Mouse (Mus musculus): ENCODE measurements around the gene Cnih3. TPM values are rescaled to one million over a fixed set of nuclear protein-coding genes. Genes with fewer than 3 reads are reported as not detected.

Cnih3 gene
- total RNA-seq, 2 experiments from 2014 or later = not detected

DNA sequence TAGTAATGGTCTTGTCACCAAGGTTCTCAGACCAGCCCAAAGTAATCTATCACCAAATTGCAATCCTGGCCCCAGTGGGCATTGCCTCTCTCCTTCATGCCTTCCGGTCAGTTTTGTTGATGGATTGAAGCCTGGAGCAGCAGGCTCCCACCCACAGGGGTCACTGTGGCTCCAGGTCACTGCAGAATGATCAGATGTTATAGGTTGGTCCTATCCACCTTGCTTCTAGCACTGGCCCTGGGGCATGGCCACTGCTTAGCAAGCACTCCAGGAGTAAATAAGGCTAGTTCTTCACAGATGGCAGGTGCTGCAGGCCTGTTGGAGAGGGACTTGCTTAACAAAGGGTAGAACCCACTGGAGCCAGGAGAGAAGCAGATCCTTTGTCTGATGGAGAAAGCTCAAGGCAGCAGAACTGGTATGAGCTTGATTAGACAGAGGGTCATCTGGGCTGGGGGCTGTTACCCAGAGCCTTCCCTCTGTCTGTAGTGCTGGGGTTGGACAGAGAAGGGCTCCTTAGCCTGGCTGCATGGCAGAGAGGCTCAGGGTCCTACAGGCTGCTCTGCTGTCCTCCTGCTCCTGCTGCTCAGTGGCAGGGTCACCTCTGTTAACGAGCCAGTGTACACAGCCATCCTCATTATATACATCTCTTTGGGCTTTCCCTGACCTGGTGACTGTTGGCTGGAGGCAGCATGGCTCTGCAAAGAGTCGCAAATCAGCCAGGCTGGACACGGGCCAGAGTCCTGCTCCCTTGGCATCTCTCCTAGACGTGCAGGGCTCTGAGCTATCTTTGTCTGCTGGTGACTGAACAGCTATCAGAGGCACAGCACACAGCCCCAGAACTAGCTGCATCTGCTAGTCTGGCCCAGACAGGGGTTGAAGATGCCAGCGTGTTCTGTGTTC is 41.1 kb downstream of the Cnih3 start:
- no peak for ATAC-seq (replicated peaks; ENCODE audit: poor library complexity, severe bottlenecking)

DNA sequence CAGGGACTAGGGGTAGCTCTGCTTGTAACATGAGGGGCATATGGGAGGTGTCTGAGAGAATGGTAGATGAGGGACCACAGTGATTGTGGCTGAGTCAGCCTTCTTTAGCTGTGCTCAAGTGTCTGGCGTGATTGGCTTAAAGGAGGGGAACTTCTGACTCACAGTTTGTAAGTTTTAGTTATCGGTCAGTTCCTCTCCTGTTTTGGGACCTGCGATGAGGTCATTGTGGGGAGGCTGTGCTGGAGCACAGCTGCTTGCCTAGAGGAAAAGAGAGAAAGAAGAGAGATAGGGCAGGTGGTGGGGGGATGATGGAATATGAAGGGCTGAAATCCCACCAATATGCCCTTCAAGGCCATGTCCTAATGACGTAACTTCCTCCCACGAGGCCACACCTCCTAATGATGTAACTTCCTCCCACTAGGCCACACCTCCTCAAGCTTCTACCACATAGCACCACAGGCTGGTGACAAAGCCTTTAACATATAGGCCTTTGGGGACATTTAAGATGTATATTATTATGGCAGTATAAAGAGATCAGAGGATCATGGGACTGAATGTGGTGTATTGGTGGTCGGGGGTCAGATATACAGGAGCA is 42.9 kb downstream of the Cnih3 start:
- peak; percentile 97 for ATAC-seq (replicated peaks; ENCODE audit: poor library complexity, severe bottlenecking)

GRCm38 (mm10) chr1:181399179-181399578 is 46.8 kb downstream of the Cnih3 start:
- ATAC-seq (replicated peaks; ENCODE audit: poor library complexity, severe bottlenecking) = no peak

DNA sequence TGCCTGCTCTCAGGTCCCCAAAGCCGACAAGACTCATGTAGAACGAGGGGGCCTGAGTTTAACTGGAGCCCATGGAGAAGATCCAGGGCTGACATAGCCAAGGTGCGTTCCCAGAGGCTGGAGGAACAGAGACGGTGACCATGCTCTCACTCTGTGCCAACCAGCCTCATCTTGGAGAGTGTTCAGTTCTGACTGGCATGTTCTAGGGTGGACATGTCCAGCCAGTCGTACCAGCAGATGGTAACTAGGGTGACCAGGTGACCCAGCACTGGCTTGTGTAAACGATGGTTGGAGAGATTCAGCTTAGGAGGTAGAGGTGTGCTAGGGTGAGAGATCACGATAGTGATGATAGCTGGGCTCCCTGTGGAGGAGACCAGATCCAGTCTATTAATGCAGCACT is 50.6 kb downstream of the Cnih3 start:
- ATAC-seq (replicated peaks; ENCODE audit: poor library complexity, severe bottlenecking) = no peak

- no peak for ATAC-seq (replicated peaks; ENCODE audit: poor library complexity, severe bottlenecking)
These were observed 54.9 kb downstream of the Cnih3 start for GRCm38 (mm10) chr1:181407281-181407680.

GRCm38 (mm10) chr1:181408086-181408975 is 55.9 kb downstream of the Cnih3 start:
- ATAC-seq (replicated peaks; ENCODE audit: poor library complexity, severe bottlenecking) = peak; percentile 48

GRCm38 (mm10) chr1:181409693-181410092 is 57.3 kb downstream of the Cnih3 start:
- ATAC-seq (replicated peaks; ENCODE audit: poor library complexity, severe bottlenecking) = peak; percentile 69

GRCm38 (mm10) chr1:181410647-181411254 is 58.3 kb downstream of the Cnih3 start:
- no peak for ATAC-seq (replicated peaks; ENCODE audit: poor library complexity, severe bottlenecking)

DNA sequence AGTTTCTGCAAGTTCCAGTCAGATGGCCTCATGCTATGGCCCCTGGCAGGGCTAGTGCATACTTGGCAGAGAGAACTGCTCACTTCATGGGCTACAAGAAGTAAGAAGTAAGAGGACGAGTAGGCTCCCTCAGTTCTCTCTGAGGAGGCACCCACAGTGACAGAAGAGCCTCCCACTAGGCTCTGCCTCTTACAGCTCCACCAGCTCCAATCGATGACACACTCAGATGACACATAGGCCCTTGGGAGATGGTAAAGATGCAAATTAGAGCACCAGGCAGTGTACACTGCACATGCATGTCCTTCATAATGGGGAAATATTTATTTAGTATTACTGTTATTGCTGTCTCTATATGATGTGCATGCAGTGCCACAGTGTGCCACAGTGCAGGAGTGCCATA is 62.6 kb downstream of the Cnih3 start:
- ATAC-seq (replicated peaks; ENCODE audit: poor library complexity, severe bottlenecking) = no peak; the same call in 1 of the 2 replicates

- ATAC-seq (replicated peaks; ENCODE audit: poor library complexity, severe bottlenecking) = no peak
These were observed 64.4 kb downstream of the Cnih3 start for GRCm38 (mm10) chr1:181416841-181417240.

DNA sequence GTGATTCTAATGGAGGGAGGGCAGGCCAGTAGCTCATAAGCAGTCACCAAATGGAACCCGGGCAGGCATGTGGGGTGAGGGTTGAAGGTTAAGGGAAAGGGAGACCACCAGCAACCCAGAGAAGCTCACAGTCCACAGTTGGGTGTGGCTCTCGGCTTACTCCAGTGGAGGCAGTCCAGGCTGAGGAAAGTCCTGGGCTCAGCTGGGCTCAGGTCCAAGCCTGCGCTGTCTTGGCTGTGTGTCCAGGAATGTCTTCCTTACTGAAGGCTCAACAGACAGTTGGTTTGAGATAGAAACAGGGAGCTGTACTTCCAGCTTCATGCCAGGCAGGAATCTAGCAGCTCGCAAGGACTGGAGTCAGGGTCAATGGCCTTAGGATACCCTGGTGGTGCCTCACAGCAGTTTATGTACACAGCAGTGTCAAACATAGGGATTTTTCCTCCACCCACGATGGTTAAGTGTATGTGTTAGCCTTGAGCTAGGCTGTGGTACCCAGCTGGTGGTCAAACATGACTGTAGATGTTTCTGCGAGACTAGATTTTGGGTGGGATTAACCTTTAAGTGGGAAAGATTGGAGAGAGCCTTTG is 65.6 kb downstream of the Cnih3 start:
- no peak for ATAC-seq (replicated peaks; ENCODE audit: poor library complexity, severe bottlenecking)

DNA sequence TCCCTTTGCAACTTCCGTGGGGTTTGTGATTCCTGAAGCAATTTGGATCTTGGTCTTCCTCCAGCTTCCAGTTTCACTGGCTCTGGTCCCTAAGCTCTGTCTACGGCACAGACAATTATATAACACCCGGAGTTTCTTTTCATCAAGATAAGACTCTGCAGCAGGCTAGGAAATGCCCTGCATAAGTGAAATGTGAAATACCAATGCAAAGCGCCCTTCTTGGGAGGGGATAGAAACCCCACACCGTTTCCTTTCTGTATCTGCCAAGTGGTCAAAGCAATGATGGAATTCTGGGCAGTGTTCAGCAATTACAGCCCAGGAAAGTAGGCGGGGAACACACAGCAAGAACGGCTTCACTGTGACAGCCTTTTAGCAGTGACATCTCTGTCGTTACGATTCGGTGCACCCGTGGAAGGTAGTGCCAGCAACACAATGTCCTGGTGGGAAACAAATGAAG is 67.7 kb downstream of the Cnih3 start:
- ATAC-seq (replicated peaks; ENCODE audit: poor library complexity, severe bottlenecking) = no peak

- ATAC-seq (replicated peaks; ENCODE audit: poor library complexity, severe bottlenecking) = no peak
These were observed 70.4 kb downstream of the Cnih3 start for GRCm38 (mm10) chr1:181422796-181423195.

GRCm38 (mm10) chr1:181424922-181425321 is 72.5 kb downstream of the Cnih3 start:
- ATAC-seq (replicated peaks; ENCODE audit: poor library complexity, severe bottlenecking) = no peak

GRCm38 (mm10) chr1:181425388-181425787 is 73.0 kb downstream of the Cnih3 start:
- no peak for ATAC-seq (replicated peaks; ENCODE audit: poor library complexity, severe bottlenecking)

DNA sequence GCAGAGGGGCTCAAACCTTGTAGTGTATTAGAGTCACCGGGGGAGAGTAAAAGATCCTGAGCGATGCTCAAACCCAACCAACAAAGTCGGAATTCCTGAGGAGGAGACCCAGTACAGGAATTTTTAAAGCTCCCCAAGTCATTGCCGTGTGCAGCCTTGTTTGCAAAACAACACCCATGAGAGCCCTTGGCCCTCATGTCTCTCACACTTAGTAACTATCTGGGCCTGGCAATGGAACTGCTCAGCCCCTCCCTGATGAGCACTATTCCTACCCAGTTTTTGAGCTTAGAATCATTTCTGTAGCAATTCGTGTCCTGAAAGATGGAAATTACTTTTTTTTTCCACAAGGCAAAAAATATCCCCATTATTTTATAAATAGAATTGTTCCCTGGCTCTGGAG is 74.0 kb downstream of the Cnih3 start:
- no peak for ATAC-seq (replicated peaks; ENCODE audit: poor library complexity, severe bottlenecking)

GRCm38 (mm10) chr1:181433263-181433662 is 80.8 kb downstream of the Cnih3 start:
- no peak for ATAC-seq (replicated peaks; ENCODE audit: poor library complexity, severe bottlenecking)

DNA sequence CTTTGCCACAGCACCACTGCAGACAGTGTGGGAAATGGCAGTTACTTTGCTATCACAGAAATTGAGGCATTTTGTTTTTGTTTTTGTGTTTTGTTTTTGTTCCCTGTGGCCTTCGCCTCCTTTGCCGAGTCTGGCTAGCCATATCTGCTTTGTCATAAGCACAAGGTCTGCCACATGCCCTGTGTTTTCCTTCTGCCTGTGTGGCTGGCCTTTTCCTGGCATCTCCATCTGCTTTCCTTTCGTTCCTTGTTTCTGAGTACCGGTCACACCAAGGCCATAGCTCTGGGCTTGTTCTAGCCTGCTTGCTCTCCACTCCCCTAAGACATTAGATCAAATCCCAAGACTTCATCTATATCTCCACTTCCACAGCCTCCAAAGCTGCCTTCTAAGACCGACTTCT is 83.0 kb downstream of the Cnih3 start:
- no peak for ATAC-seq (replicated peaks; ENCODE audit: poor library complexity, severe bottlenecking)

DNA sequence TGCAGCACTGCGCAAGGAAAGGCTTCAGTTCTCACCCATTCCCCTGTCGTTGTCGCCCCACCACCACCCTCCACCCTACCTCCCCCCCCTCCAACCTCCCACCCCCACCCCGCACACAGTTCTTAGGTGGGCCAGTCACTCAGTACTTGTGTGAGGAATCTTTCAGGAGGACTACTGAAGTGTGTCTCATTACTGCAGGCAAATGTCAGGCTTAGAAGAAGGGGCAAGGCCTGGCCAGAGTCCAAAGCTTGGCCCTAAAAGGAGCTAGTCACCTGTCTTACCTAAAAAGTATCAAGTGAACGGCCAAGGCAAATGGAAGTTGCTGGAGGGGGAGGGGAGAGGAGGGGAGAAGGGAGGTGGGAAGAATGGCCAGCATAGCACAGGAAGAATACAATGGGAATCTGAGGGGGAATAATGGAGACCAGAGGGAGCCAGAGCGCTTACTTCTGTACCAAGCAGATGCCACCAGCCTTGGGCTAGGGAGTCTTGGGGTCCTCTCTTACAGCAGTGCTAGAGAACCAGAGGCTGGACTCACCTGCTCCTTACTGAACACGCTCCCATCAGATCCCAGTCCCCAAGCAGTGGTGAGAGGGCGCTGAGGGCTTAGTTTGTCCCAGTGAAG is 88.7 kb downstream of the Cnih3 start:
- no peak for ATAC-seq (replicated peaks; ENCODE audit: poor library complexity, severe bottlenecking)
